Mouse (Mus musculus) brain, embryonic 14.5 days (tissue): ENCODE measurements around the gene Vps52. TPM values are rescaled to one million over a fixed set of nuclear protein-coding genes. Genes with fewer than 3 reads are reported as not detected.

Experiments
- DNase-seq: peaks from one replicate; pipeline ENCODE4 v3.0.0-alpha.2; 2011; ENCODE audit warnings: low read depth
- CTCF ChIP-seq: fragments of 200-500 bp; IDR thresholded peaks from 2 replicates; pipeline ENCODE4 v1.5.1; 2012; ENCODE audit warnings: inconsistent platforms, mild to moderate bottlenecking, moderate library complexity, borderline replicate concordance; ENCODE audit not compliant: insufficient read depth, insufficient read length; ENCODE audit errors: extremely low read depth
- POLR2A ChIP-seq: fragments of 200-500 bp; IDR thresholded peaks from 2 replicates; pipeline ENCODE4 v1.6.1; 2012; ENCODE audit warnings: mild to moderate bottlenecking, inconsistent platforms, borderline replicate concordance; ENCODE audit not compliant: poor library complexity, insufficient read depth, insufficient read length, severe bottlenecking; ENCODE audit errors: extremely low read depth
- polyA plus RNA-seq: library from polyadenylated mRNA; depleted of rRNA; stranded (reverse); fragments of >200 nt; gene quantifications from 2 replicates; pipeline ENCODE4 v1.2.3, GENCODE M21; 2012

Gene Vps52
- polyA plus RNA-seq, 1 experiment = 72.8 TPM

- no peak for DNase-seq
- TF ChIP-seq CTCF (no peak), POLR2A (no peak)
Observed at GRCm38 (mm10) chr17:33962876-33963275, 7.3 kb downstream of the Vps52 start.

DNA sequence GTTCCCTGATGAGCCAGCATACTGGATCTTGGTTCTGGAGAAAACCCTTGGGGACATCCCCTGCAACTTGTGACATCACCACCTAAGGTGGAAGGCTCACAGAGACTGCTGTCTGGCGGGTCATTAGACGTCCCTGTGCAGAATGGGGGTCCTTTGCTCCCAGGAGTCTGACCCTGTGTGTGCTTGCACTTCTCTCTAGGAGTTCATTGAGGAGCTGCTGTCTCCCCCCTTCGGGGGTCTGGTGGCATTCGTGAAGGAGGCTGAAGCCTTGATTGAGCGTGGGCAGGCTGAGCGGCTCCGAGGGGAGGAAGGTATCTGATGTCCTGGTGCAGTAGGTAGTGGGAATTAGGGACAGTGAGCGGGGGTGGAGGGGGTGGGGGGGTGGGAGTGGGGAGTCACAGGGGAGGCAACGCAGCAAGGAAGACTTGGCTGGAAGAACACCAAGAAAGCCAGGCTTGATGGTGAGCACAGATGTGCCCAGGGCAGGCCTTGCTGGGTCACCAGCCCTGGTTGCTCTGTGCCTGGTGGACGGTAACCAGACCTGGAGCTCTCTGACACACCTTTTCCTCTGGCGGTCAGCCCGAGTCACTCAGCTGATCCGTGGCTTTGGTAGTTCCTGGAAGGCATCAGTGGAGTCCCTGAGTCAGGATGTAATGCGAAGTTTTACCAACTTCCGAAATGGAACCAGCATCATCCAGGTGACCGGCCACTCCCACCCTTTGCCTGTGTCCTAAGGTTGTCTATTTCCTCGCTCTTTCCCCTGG is 9.7 kb downstream of the Vps52 start:
- TF ChIP-seq POLR2A = no peak
- TF ChIP-seq CTCF = no peak
- DNase-seq = no peak

DNA sequence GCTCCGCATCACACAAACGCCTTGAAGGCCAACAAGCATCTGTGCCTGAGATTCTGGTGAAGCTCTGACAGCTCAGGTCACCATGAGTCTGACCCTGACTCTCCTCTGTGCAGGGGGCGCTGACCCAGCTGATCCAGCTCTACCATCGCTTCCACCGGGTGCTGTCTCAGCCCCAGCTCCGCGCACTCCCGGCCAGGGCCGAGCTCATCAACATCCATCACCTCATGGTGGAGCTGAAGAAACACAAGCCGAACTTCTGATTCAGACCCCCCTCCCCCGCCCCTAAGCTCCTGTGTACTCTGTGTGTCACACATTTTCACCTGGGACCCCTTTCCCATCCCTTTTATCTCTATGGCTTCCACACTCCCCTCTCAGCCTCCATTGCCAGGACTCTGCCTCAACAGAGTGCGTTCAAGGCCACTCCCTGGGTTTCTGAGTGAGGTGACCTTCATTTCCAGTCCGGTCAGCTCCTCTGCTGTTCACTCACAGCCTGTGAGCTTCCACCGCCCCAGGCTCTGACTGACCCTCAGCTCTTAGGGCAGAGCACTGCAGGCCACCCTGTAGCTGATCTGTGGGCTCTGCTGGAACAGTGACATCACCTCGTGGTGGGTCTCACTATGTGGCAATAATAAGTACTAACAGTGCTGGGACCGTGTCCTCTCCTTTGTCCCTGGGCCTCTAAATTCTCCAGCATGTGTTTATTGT is 10.4 kb downstream of the Vps52 start:
- DNase-seq = no peak
- no peak for TF ChIP-seq CTCF
- no peak for TF ChIP-seq POLR2A

GRCm38 (mm10) chr17:33968489-33968888 is 12.9 kb downstream of the Vps52 start:
- DNase-seq = peak; percentile 89
- TF ChIP-seq CTCF (peak; percentile 92), POLR2A (no peak)

- TF ChIP-seq CTCF (peak; percentile 42; the same call in 1 of the 2 replicates), POLR2A (no peak)
- peak; percentile 65 for DNase-seq
Observed at GRCm38 (mm10) chr17:33968927-33969326, 13.3 kb downstream of the Vps52 start.

DNA sequence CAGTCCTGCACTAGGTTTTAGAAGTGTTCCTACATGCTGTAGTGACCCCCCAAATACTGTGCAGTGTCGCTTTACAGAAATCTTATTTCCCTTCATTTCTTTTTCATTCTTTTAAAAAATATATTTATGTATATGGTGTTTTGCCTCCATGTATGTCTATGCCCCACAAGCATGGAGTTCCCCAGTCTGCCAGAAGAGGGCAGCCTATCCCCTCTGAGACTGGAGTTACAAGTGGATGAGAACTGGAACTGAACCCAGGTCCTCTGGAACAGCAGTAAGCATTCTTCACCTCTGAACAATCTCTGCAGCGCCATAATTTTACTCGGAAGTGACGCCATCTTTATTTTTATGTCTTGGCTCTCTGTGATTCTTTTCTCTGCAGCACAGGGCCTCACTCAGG is 13.8 kb downstream of the Vps52 start:
- TF ChIP-seq CTCF = no peak; the same call in 1 of the 2 replicates
- DNase-seq = no peak

GRCm38 (mm10) chr17:33972691-33973090 is 17.1 kb downstream of the Vps52 start:
- DNase-seq = no peak
- TF ChIP-seq CTCF (no peak), POLR2A (no peak)

DNA sequence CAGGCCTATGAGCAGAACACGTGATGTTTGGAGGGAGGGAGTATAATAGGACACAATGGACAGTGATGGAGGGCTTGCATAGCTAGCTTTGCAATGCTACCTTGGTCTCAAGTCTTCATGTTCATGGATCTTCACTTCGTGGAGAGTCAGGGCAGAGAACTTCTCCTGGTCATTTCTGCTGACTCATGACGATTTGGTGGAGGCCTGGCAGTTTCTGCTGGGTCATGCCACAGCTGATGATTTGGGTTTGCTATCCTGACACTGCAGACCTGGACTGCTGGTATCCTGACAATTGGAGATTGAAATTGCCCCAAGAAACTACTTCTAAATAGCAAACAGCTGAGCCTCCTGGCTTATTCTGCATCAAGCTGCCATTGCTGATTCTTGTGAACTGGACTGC is 18.0 kb downstream of the Vps52 start:
- no peak for TF ChIP-seq POLR2A
- TF ChIP-seq CTCF = no peak
- no peak for DNase-seq

GRCm38 (mm10) chr17:33977861-33978557 is 22.4 kb downstream of the Vps52 start:
- DNase-seq = no peak
- TF ChIP-seq POLR2A = no peak
- no peak for TF ChIP-seq CTCF

GRCm38 (mm10) chr17:33978631-33979031 is 23.0 kb downstream of the Vps52 start:
- no peak for DNase-seq
- no peak for TF ChIP-seq POLR2A

- TF ChIP-seq CTCF (no peak), POLR2A (no peak)
Observed at GRCm38 (mm10) chr17:33979512-33980050, 24.0 kb downstream of the Vps52 start.

More at GRCm38 (mm10) chr17:33979512-33980050, 24.0 kb downstream of the Vps52 start:
- no peak for DNase-seq
